Mouse (Mus musculus) macrophage (primary cell): ENCODE results near the gene Btbd35f3. TPM values are rescaled to one million over a fixed set of nuclear protein-coding genes. Genes with fewer than 3 reads are reported as not detected.
"Not testable (repeated sequence)": the region's sequence is repeated elsewhere in the genome, so short reads cannot be mapped to it uniquely, and the experiment has no call there.

Source experiments
- H3K27ac ChIP-seq: fragments of 350-480 bp; formaldehyde crosslinking; 2 replicates; pipeline ENCODE4 v1.9.0; 2021
- H3K36me3 ChIP-seq: fragments of 350-480 bp; formaldehyde crosslinking; 2 replicates; pipeline ENCODE4 v1.9.0; 2021; ENCODE audit errors: inconsistent target
- H3K4me3 ChIP-seq: fragments of 350-480 bp; formaldehyde crosslinking; 2 replicates; pipeline ENCODE4 v1.9.0; 2021; ENCODE audit errors: inconsistent target
- H3K79me2 ChIP-seq: fragments of 350-480 bp; formaldehyde crosslinking; 2 replicates; pipeline ENCODE4 v1.9.0; 2021; ENCODE audit errors: inconsistent target
- WGBS: methylation state at CpG from one replicate; pipeline ENCODE4 v1.1.7; 2026; ENCODE audit warnings: inconsistent platforms; ENCODE audit not compliant: missing documents; 5-methylcytosine and 5-hydroxymethylcytosine counted together
- polyA plus RNA-seq: library from polyadenylated mRNA; stranded (reverse); fragments of 250-400 nt; gene quantifications from 3 replicates; pipeline ENCODE4 v1.2.4, GENCODE M21; 2018; ENCODE audit warnings: inconsistent platforms
- total RNA-seq, 78 experiments: library from RNA; depleted of rRNA; stranded (reverse); fragments of 250-400 nt; gene quantifications; 1 replicate in 9 of 78; 2 replicates in 24 of 78; 3 replicates in 43 of 78; 4 replicates in 2 of 78; pipeline ENCODE4 v1.2.4; 2018; ENCODE audit warnings: inconsistent platforms in 56 of 78

The Btbd35f3 gene
- total RNA-seq (2018; cell fraction: chromatin; rRNA removed) = not detected
- total RNA-seq (2018; cell fraction: cytosol; rRNA removed) = not detected
- total RNA-seq (2018; cell fraction: nucleus; rRNA removed) = not detected
- polyA plus RNA-seq = not detected in 3 replicates

- not testable (repeated sequence) for H3K4me3 ChIP-seq, H3K36me3 ChIP-seq, H3K27ac ChIP-seq, H3K79me2 ChIP-seq
- WGBS = no CpG with 5 or more reads among the region's 3 CpGs
Observed at GRCm38 (mm10) chrX:4037374-4037773, at the start of gene Btbd35f3. Gene Btbd35f3, plus strand, starts transcription at chrX:4037674.

Other genes starting within 250 kb of the Btbd35f3 start
- not detected in 3 replicates for gene Btbd35f16, start 80.7 kb upstream of the Btbd35f3 start, polyA plus RNA-seq
- not detected in 3 replicates for gene Btbd35f28, start 158.9 kb downstream of the Btbd35f3 start, polyA plus RNA-seq